Mouse (Mus musculus): ENCODE results near the gene Mtmr6.

Mtmr6 gene

GRCm38 (mm10) chr14:60264990-60265876 lies at the start of gene Mtmr6:
Gene Mtmr6 (plus strand): TSS chr14:60265228.
- in situ Hi-C loops (cut with MboI; ENCODE audit: low pct_unique_long_range_greater_than_20kb in 1 of 2, low sequenced_read_pairs in 2 of 2, unreplicated experiment in 1 of 2) = no loop called here

- in situ Hi-C loops (cut with MboI; ENCODE audit: low pct_unique_long_range_greater_than_20kb in 1 of 2, low sequenced_read_pairs in 2 of 2, unreplicated experiment in 1 of 2) = no loop called here
Observed at GRCm38 (mm10) chr14:60216125-60216524, 48.9 kb upstream of the Mtmr6 start.

- in situ Hi-C loops (cut with MboI; ENCODE audit: low pct_unique_long_range_greater_than_20kb in 1 of 2, low sequenced_read_pairs in 2 of 2, unreplicated experiment in 1 of 2) = no loop called here
Observed at GRCm38 (mm10) chr14:60217616-60218015, 47.4 kb upstream of the Mtmr6 start.

- in situ Hi-C loops (cut with MboI; ENCODE audit: low pct_unique_long_range_greater_than_20kb in 1 of 2, low sequenced_read_pairs in 2 of 2, unreplicated experiment in 1 of 2) = no loop called here
Observed at GRCm38 (mm10) chr14:60219886-60220285, 45.1 kb upstream of the Mtmr6 start.

- in situ Hi-C loops (cut with MboI; ENCODE audit: low pct_unique_long_range_greater_than_20kb in 1 of 2, low sequenced_read_pairs in 2 of 2, unreplicated experiment in 1 of 2) = no loop called here
Observed at GRCm38 (mm10) chr14:60238551-60238950, 26.5 kb upstream of the Mtmr6 start.

- in situ Hi-C loops (cut with MboI; ENCODE audit: low pct_unique_long_range_greater_than_20kb in 1 of 2, low sequenced_read_pairs in 2 of 2, unreplicated experiment in 1 of 2) = no loop called here
Observed at GRCm38 (mm10) chr14:60250366-60250765, 14.7 kb upstream of the Mtmr6 start.

GRCm38 (mm10) chr14:60250879-60251278 lies 14.1 kb upstream of the Mtmr6 start:
- in situ Hi-C loops (cut with MboI; ENCODE audit: low pct_unique_long_range_greater_than_20kb in 1 of 2, low sequenced_read_pairs in 2 of 2, unreplicated experiment in 1 of 2) = no loop called here

GRCm38 (mm10) chr14:60251281-60252003 lies 13.6 kb upstream of the Mtmr6 start, which contains the start of the genes Nupl1 and Gm49336:
Gene Nupl1 (minus strand): TSS chr14:60251431.
Gene Gm49336 (minus strand): TSS chr14:60251507.
- in situ Hi-C loops (cut with MboI; ENCODE audit: low pct_unique_long_range_greater_than_20kb in 1 of 2, low sequenced_read_pairs in 2 of 2, unreplicated experiment in 1 of 2) = no loop called here

GRCm38 (mm10) chr14:60252004-60253000 lies 12.7 kb upstream of the Mtmr6 start:
- in situ Hi-C loops (cut with MboI; ENCODE audit: low pct_unique_long_range_greater_than_20kb in 1 of 2, low sequenced_read_pairs in 2 of 2, unreplicated experiment in 1 of 2) = no loop called here

- in situ Hi-C loops (cut with MboI; ENCODE audit: low pct_unique_long_range_greater_than_20kb in 1 of 2, low sequenced_read_pairs in 2 of 2, unreplicated experiment in 1 of 2) = no loop called here
Observed at GRCm38 (mm10) chr14:60253466-60253865, 11.6 kb upstream of the Mtmr6 start.

- in situ Hi-C loops (cut with MboI; ENCODE audit: low pct_unique_long_range_greater_than_20kb in 1 of 2, low sequenced_read_pairs in 2 of 2, unreplicated experiment in 1 of 2) = no loop called here
Observed at GRCm38 (mm10) chr14:60254774-60255173, 10.3 kb upstream of the Mtmr6 start.

GRCm38 (mm10) chr14:60256356-60256755 lies 8.7 kb upstream of the Mtmr6 start:
- in situ Hi-C loops (cut with MboI; ENCODE audit: low pct_unique_long_range_greater_than_20kb in 1 of 2, low sequenced_read_pairs in 2 of 2, unreplicated experiment in 1 of 2) = no loop called here

GRCm38 (mm10) chr14:60257101-60257500 lies 7.9 kb upstream of the Mtmr6 start:
- in situ Hi-C loops (cut with MboI; ENCODE audit: low pct_unique_long_range_greater_than_20kb in 1 of 2, low sequenced_read_pairs in 2 of 2, unreplicated experiment in 1 of 2) = no loop called here

- in situ Hi-C loops (cut with MboI; ENCODE audit: low pct_unique_long_range_greater_than_20kb in 1 of 2, low sequenced_read_pairs in 2 of 2, unreplicated experiment in 1 of 2) = no loop called here
Observed at GRCm38 (mm10) chr14:60257851-60258250, 7.2 kb upstream of the Mtmr6 start.

- in situ Hi-C loops (cut with MboI; ENCODE audit: low pct_unique_long_range_greater_than_20kb in 1 of 2, low sequenced_read_pairs in 2 of 2, unreplicated experiment in 1 of 2) = no loop called here
Observed at GRCm38 (mm10) chr14:60262316-60262715, 2.7 kb upstream of the Mtmr6 start.

- in situ Hi-C loops (cut with MboI; ENCODE audit: low pct_unique_long_range_greater_than_20kb in 1 of 2, low sequenced_read_pairs in 2 of 2, unreplicated experiment in 1 of 2) = no loop called here
Observed at GRCm38 (mm10) chr14:60269333-60269732, 4.3 kb downstream of the Mtmr6 start.

GRCm38 (mm10) chr14:60273346-60273745 lies 8.3 kb downstream of the Mtmr6 start:
- in situ Hi-C loops (cut with MboI; ENCODE audit: low pct_unique_long_range_greater_than_20kb in 1 of 2, low sequenced_read_pairs in 2 of 2, unreplicated experiment in 1 of 2) = no loop called here

Data from mouse embryonic stem cell (cell line).